Mouse (Mus musculus): ENCODE results near the gene Rpl35a. TPM values are rescaled to one million over a fixed set of nuclear protein-coding genes. Genes with fewer than 3 reads are reported as not detected.

Gene Rpl35a
- polyA plus RNA-seq (2012; rRNA removed) = 782 and 869 TPM in 2 replicates

GRCm38 (mm10) chr16:33056095-33056785, at the start of gene Rpl35a, which contains the start of gene Iqcg:
TSS of gene Rpl35a (plus strand) at chr16:33056453.
TSS of gene Iqcg (minus strand) at chr16:33056218.

GRCm38 (mm10) chr16:33062024-33062681, 5.9 kb downstream of the Rpl35a start, which contains the start of gene Lmln:
TSS of gene Lmln (plus strand) at chr16:33062521.

Other genes starting within 250 kb of the Rpl35a start
- gene Smbd1, start 246.0 kb upstream of the Rpl35a start, polyA plus RNA-seq (2012; rRNA removed) = not detected in 2 replicates
- 63.3 and 65.4 TPM in 2 replicates for gene Fyttd1, start 179.0 kb upstream of the Rpl35a start, polyA plus RNA-seq (2012; rRNA removed)
- 67.0 and 67.9 TPM in 2 replicates for gene Rubcn, start 178.7 kb upstream of the Rpl35a start, polyA plus RNA-seq (2012; rRNA removed)
- 53.7 and 53.9 TPM in 2 replicates for gene Lrch3, start 142.4 kb upstream of the Rpl35a start, polyA plus RNA-seq (2012; rRNA removed)
- gene Iqcg, start 235 bp upstream of the Rpl35a start, polyA plus RNA-seq (2012; rRNA removed) = 2.0 and 3.3 TPM in 2 replicates
- gene Lmln, start 6.1 kb downstream of the Rpl35a start, polyA plus RNA-seq (2012; rRNA removed) = 5.9 and 6.0 TPM in 2 replicates
- 15.4 and 16.6 TPM in 2 replicates for gene Osbpl11, start 128.6 kb downstream of the Rpl35a start, polyA plus RNA-seq (2012; rRNA removed)
- gene Snx4, start 195.0 kb downstream of the Rpl35a start, polyA plus RNA-seq (2012; rRNA removed) = 35.7 and 35.8 TPM in 2 replicates